Mouse (Mus musculus) regulatory T cell (primary cell): ENCODE data around the gene Ssxb9.
"Not testable (repeated sequence)": the region's sequence is repeated elsewhere in the genome, so short reads cannot be mapped to it uniquely, and the experiment has no call there.

ENCODE experiments used
- in situ Hi-C: fragments of 300-600 bp; cut with MboI, MseI; formaldehyde crosslinking; loops from one replicate; pipeline ENCODE4 v1.15.1; 2025; ENCODE audit warnings: high pct_unique_total_duplicates

Gene Ssxb9

DNA sequence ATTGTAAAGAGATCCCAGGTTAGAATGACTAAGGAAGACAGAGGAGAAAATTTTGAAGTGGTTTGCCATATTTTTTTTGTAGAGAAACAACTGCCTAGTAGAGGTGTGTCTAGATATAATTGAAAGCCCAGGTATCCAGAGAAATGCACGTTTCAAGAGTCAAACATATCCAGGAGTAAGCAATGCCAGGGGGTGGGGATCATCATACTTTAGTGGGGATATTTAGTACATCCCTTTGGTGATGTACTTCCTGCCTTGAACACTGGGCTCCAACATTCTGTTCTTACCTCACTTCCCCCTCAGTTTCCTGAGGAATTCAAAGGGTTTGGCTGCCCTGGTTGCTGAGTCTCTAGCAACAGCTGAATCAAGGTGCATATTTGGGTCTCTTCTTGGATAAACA is at the start of gene Ssxb9:
Gene Ssxb9 (plus strand): TSS at position 301 of the 400 bp plus-strand sequence.
- in situ Hi-C loops = not testable (repeated sequence)

DNA sequence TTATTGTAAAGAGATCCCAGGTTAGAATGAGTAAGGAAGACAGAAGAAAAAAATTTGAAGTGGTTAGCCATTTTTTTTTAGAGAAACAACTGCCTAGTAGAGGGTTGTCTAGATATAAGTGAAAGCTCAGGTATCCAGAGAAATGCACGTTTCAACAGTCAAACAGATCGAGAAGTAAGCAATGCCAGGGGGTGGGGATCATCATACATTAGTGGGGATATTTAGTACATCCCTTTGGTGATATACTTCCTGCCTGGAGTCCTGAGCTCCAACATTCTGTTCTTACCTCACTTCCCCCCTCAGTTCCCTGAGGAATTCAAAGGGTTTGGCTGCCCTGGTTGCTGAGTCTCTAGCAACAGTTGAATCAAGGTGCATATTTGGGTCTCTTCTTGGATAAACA is 39.7 kb upstream of the Ssxb9 start, which contains the start of gene Ssxb10:
Gene Ssxb10 (plus strand): TSS at position 301 of the 400 bp plus-strand sequence.
- in situ Hi-C loops = no loop called here

DNA sequence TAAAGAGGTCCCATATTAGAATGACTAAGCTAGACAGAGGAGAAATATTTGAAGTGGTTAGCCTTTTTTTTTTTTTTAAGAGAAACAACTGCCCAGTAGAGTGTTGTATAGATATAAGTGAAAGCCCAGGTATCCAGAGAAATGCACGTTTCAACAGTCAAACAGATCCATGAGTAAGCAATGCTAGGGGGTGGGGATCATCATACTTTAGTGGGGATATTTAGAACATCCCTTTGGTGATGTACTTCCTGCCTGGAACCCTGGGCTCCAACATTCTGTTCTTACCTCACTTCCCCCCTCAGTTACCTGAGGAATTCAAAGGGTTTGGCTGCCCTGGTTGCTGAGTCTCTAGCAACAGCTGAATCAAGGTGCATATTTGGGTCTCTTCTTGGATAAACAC is 46.2 kb downstream of the Ssxb9 start, which contains the start of gene Ssxb1:
Gene Ssxb1 (plus strand): TSS at position 301 of the 400 bp plus-strand sequence.
- in situ Hi-C loops = not testable (repeated sequence)
